Mouse (Mus musculus) MEL (cell line): ENCODE data around the gene Tppp2. TPM values are rescaled to one million over a fixed set of nuclear protein-coding genes. Genes with fewer than 3 reads are reported as not detected.
A peak's percentile ranks its signal among the peaks of the same experiment; 100 is the strongest.

Experiments
- DNase-seq: peaks from one replicate; pipeline ENCODE4 v3.0.0; 2011; ENCODE audit warnings: low read depth, low spot score
- H3K27ac ChIP-seq: 2 replicates; pipeline ENCODE4 v1.5.1; 2012; ENCODE audit warnings: low read depth, mild to moderate bottlenecking, control low read depth, low read length, moderate library complexity; ENCODE audit not compliant: control insufficient read depth
- H3K27me3 ChIP-seq, 2 experiments: fragments of 150-350 bp in 1 of 2; sonication (generic) in 1 of 2; 2 replicates each; pipeline ENCODE4 v1.6.1; 2012; ENCODE audit warnings: low read length in 2 of 2, mild to moderate bottlenecking in 2 of 2, improper control_type of control experiment in 1 of 2, moderate library complexity in 1 of 2; ENCODE audit not compliant: insufficient read depth in 2 of 2, control insufficient read depth in 1 of 2
- H3K36me3 ChIP-seq, 2 experiments: 2 replicates each; pipeline ENCODE4 v1.6.1; 2012 to 2014; ENCODE audit warnings: low read length in 2 of 2, improper control_type of control experiment in 1 of 2, inconsistent platforms in 1 of 2, mild to moderate bottlenecking in 1 of 2; ENCODE audit not compliant: insufficient read depth in 2 of 2, control insufficient read depth in 1 of 2
- H3K4me1 ChIP-seq, 2 experiments: fragments of 150-350 bp in 1 of 2; sonication (generic) in 1 of 2; 2 replicates each; pipeline ENCODE4 v1.6.1; 2012; ENCODE audit warnings: low read length in 2 of 2, improper control_type of control experiment in 1 of 2, mild to moderate bottlenecking in 1 of 2; ENCODE audit not compliant: insufficient read depth in 2 of 2, control insufficient read depth in 1 of 2
- H3K4me3 ChIP-seq, 2 experiments: fragments of 150-350 bp in 1 of 2; sonication (generic) in 1 of 2; 2 replicates each; pipeline ENCODE4 v1.5.1; 2012; ENCODE audit warnings: low read depth in 2 of 2, low read length in 2 of 2, mild to moderate bottlenecking in 2 of 2, moderate library complexity in 2 of 2, control low read depth in 1 of 2, improper control_type of control experiment in 1 of 2; ENCODE audit not compliant: control insufficient read depth in 1 of 2, insufficient read depth in 1 of 2
- H3K79me2 ChIP-seq: 2 replicates; pipeline ENCODE4 v1.6.1; 2012; ENCODE audit warnings: mild to moderate bottlenecking, low read length, moderate library complexity; ENCODE audit not compliant: control insufficient read depth, poor library complexity, insufficient read depth
- H3K9ac ChIP-seq: 2 replicates; pipeline ENCODE4 v1.6.1; 2012; ENCODE audit warnings: low read depth, mild to moderate bottlenecking, control low read depth, low read length, moderate library complexity; ENCODE audit not compliant: control insufficient read depth, poor library complexity, severe bottlenecking
- H3K9me3 ChIP-seq: fragments of 150-350 bp; sonication (generic); replicated peaks from 2 replicates; pipeline ENCODE4 v1.6.1; 2012; ENCODE audit warnings: mild to moderate bottlenecking, low read length, improper control_type of control experiment, moderate library complexity; ENCODE audit not compliant: insufficient read depth
- BHLHE40 ChIP-seq: IDR thresholded peaks from 2 replicates; pipeline ENCODE4 v1.6.1; 2012; ENCODE audit warnings: low read depth, mild to moderate bottlenecking, inconsistent platforms, low read length, improper control_type of control experiment, borderline replicate concordance
- CHD1 ChIP-seq: IDR thresholded peaks from 2 replicates; pipeline ENCODE4 v1.6.1; 2012; ENCODE audit warnings: low read depth, mild to moderate bottlenecking, inconsistent platforms, low read length, improper control_type of control experiment
- CHD2 ChIP-seq: IDR thresholded peaks from 2 replicates; pipeline ENCODE4 v1.6.1; 2011; ENCODE audit warnings: low read length, improper control_type of control experiment
- CTCF ChIP-seq, 3 experiments: IDR thresholded peaks in 2 of 3; conservative IDR thresholded peaks in 1 of 3; 2 replicates each; pipeline ENCODE4 v1.5.1; 2011 to 2012; ENCODE audit warnings: low read length in 3 of 3, low read depth in 2 of 3, mild to moderate bottlenecking in 2 of 3, improper control_type of control experiment in 1 of 3, inconsistent platforms in 1 of 3, mixed read lengths in 1 of 3, moderate library complexity in 1 of 3; ENCODE audit not compliant: control insufficient read depth in 1 of 3, insufficient read depth in 1 of 3, poor library complexity in 1 of 3, severe bottlenecking in 1 of 3
- E2F4 ChIP-seq: IDR thresholded peaks from 2 replicates; pipeline ENCODE4 v1.6.1; 2011; ENCODE audit warnings: low read depth, low read length, improper control_type of control experiment, borderline replicate concordance
- ELF1 ChIP-seq: IDR thresholded peaks from 2 replicates; pipeline ENCODE4 v1.6.1; 2014; ENCODE audit warnings: low read depth, mild to moderate bottlenecking, inconsistent platforms, low read length, improper control_type of control experiment, moderate library complexity
- GABPA ChIP-seq: IDR thresholded peaks from 2 replicates; pipeline ENCODE4 v1.6.1; 2012; ENCODE audit warnings: low read depth, mild to moderate bottlenecking, inconsistent platforms, low read length, improper control_type of control experiment, moderate library complexity
- GATA1 ChIP-seq: IDR thresholded peaks from 2 replicates; pipeline ENCODE4 v1.6.1; 2011; ENCODE audit warnings: low read depth, low read length, improper control_type of control experiment
- HCFC1 ChIP-seq: IDR thresholded peaks from 2 replicates; pipeline ENCODE4 v1.6.1; 2012; ENCODE audit warnings: low read depth, mild to moderate bottlenecking, inconsistent platforms, low read length, improper control_type of control experiment, moderate library complexity
- MAFK ChIP-seq: IDR thresholded peaks from 2 replicates; pipeline ENCODE4 v1.6.1; 2011; ENCODE audit warnings: low read depth, mild to moderate bottlenecking, low read length, improper control_type of control experiment, borderline replicate concordance
- MAX ChIP-seq: IDR thresholded peaks from 2 replicates; pipeline ENCODE4 v1.6.1; 2011; ENCODE audit warnings: low read length, improper control_type of control experiment
- MEF2A ChIP-seq: IDR thresholded peaks from 2 replicates; pipeline ENCODE4 v1.6.1; 2014; ENCODE audit warnings: low read depth, mild to moderate bottlenecking, inconsistent platforms, low read length, improper control_type of control experiment; ENCODE audit not compliant: poor library complexity, insufficient replicate concordance, severe bottlenecking; ENCODE audit errors: extremely low read depth
- MXI1 ChIP-seq: IDR thresholded peaks from 2 replicates; pipeline ENCODE4 v1.6.1; 2011; ENCODE audit warnings: mild to moderate bottlenecking, low read depth, low read length, improper control_type of control experiment
- MYB ChIP-seq: IDR thresholded peaks from 2 replicates; pipeline ENCODE4 v1.6.1; 2011; ENCODE audit warnings: mild to moderate bottlenecking, low read depth, low read length, improper control_type of control experiment
- MYC ChIP-seq: IDR thresholded peaks from 2 replicates; pipeline ENCODE4 v1.6.1; 2011; ENCODE audit warnings: low read depth, mild to moderate bottlenecking, low read length, improper control_type of control experiment, moderate library complexity
- NRF1 ChIP-seq: IDR thresholded peaks from 2 replicates; pipeline ENCODE4 v1.6.1; 2014; ENCODE audit warnings: low read depth, mild to moderate bottlenecking, inconsistent platforms, low read length, improper control_type of control experiment, moderate library complexity; ENCODE audit not compliant: poor library complexity, insufficient read depth, severe bottlenecking
- POLR2A ChIP-seq, 2 experiments: IDR thresholded peaks; 2 replicates each; pipeline ENCODE4 v1.6.1; 2011 to 2012; ENCODE audit warnings: low read length in 2 of 2, mild to moderate bottlenecking in 2 of 2, control low read depth in 1 of 2, improper control_type of control experiment in 1 of 2, low read depth in 1 of 2, moderate library complexity in 1 of 2; ENCODE audit not compliant: control insufficient read depth in 1 of 2, insufficient read depth in 1 of 2, poor library complexity in 1 of 2
- POLR2AphosphoS5 ChIP-seq: IDR thresholded peaks from 2 replicates; pipeline ENCODE4 v1.6.1; 2012; ENCODE audit warnings: low read depth, borderline replicate concordance, mild to moderate bottlenecking, inconsistent platforms, low read length, moderate library complexity, mixed read lengths
- RAD21 ChIP-seq: IDR thresholded peaks from 2 replicates; pipeline ENCODE4 v1.6.1; 2011; ENCODE audit warnings: mild to moderate bottlenecking, low read depth, low read length, improper control_type of control experiment
- RCOR1 ChIP-seq: IDR thresholded peaks from 2 replicates; pipeline ENCODE4 v1.6.1; 2012; ENCODE audit warnings: low read depth, mild to moderate bottlenecking, inconsistent platforms, low read length, improper control_type of control experiment
- SIN3A ChIP-seq: IDR thresholded peaks from 2 replicates; pipeline ENCODE4 v1.6.1; 2012; ENCODE audit warnings: low read length, improper control_type of control experiment, inconsistent platforms
- TAL1 ChIP-seq: IDR thresholded peaks from 2 replicates; pipeline ENCODE4 v1.6.1; 2012; ENCODE audit warnings: mild to moderate bottlenecking, inconsistent platforms, low read length, moderate library complexity, mixed read lengths
- TBP ChIP-seq: IDR thresholded peaks from 2 replicates; pipeline ENCODE4 v1.8.0; 2011; ENCODE audit warnings: low read depth, low read length, improper control_type of control experiment
- TCF12 ChIP-seq: IDR thresholded peaks from 2 replicates; pipeline ENCODE4 v1.6.1; 2014; ENCODE audit warnings: low read depth, mild to moderate bottlenecking, inconsistent platforms, low read length, improper control_type of control experiment, moderate library complexity
- UBTF ChIP-seq: IDR thresholded peaks from 2 replicates; pipeline ENCODE4 v1.6.1; 2012; ENCODE audit warnings: low read depth, mild to moderate bottlenecking, inconsistent platforms, low read length, improper control_type of control experiment, moderate library complexity, borderline replicate concordance; ENCODE audit not compliant: insufficient read depth
- USF1 ChIP-seq: IDR thresholded peaks from 2 replicates; pipeline ENCODE4 v1.6.1; 2014; ENCODE audit warnings: low read depth, mild to moderate bottlenecking, inconsistent platforms, low read length, improper control_type of control experiment, moderate library complexity
- USF2 ChIP-seq, 2 experiments: IDR thresholded peaks; 2 replicates each; pipeline ENCODE4 v1.6.1; 2011 to 2012; ENCODE audit warnings: improper control_type of control experiment in 2 of 2, low read length in 2 of 2, borderline replicate concordance in 1 of 2, inconsistent platforms in 1 of 2, low read depth in 1 of 2, mild to moderate bottlenecking in 1 of 2; ENCODE audit not compliant: insufficient read depth in 1 of 2
- ZC3H11A ChIP-seq: IDR thresholded peaks from 2 replicates; pipeline ENCODE4 v1.6.1; 2012; ENCODE audit warnings: low read depth, mild to moderate bottlenecking, inconsistent platforms, low read length, improper control_type of control experiment
- ZKSCAN1 ChIP-seq: IDR thresholded peaks from 2 replicates; pipeline ENCODE4 v1.6.1; 2012; ENCODE audit warnings: low read depth, mild to moderate bottlenecking, inconsistent platforms, low read length, improper control_type of control experiment, moderate library complexity
- ZMIZ1 ChIP-seq: IDR thresholded peaks from 2 replicates; pipeline ENCODE4 v1.6.1; 2012; ENCODE audit warnings: low read depth, mild to moderate bottlenecking, inconsistent platforms, low read length, improper control_type of control experiment, moderate library complexity
- ZNF384 ChIP-seq: IDR thresholded peaks from 2 replicates; pipeline ENCODE4 v1.6.1; 2012; ENCODE audit warnings: low read depth, mild to moderate bottlenecking, inconsistent platforms, low read length, improper control_type of control experiment
- polyA plus RNA-seq, 2 experiments: library from polyadenylated mRNA; stranded (reverse) in 1 of 2; unstranded in 1 of 2; fragments of >175 nt in 1 of 2; fragments of >200 nt in 1 of 2; gene quantifications; 2 replicates each; pipeline versions ENCODE4 v1.2.1 to v1.2.4; 2012; ENCODE audit warnings: low replicate concordance in 2 of 2, low read depth in 1 of 2; ENCODE audit not compliant: insufficient read length in 2 of 2, insufficient read depth in 1 of 2, missing spikeins in 1 of 2
- total RNA-seq: library from RNA; depleted of rRNA; stranded (reverse); fragments of 300-350 nt; gene quantifications from 2 replicates; pipeline ENCODE4 v1.2.3, GENCODE M21; 2012

Tppp2 gene
- total and polyA plus RNA-seq, 3 experiments, result not detected

GRCm38 (mm10) chr14:51877517-51877916 is 40.7 kb upstream of the Tppp2 start:
- H3K79me2 ChIP-seq, result no peaks in the 10 kb centered on the region
- no peaks in the 10 kb centered on the region for H3K9me3 ChIP-seq
- no peaks in the 10 kb centered on the region for H3K36me3 ChIP-seq
- DNase-seq, result no peak
- TF ChIP-seq CHD2, result no peak
- no peak for TF ChIP-seq TBP
- TF ChIP-seq MYC, result no peak
- no peak for TF ChIP-seq TAL1
- TF ChIP-seq NRF1, result no peak
- no peak for TF ChIP-seq POLR2AphosphoS5
- no peak for TF ChIP-seq HCFC1
- TF ChIP-seq SIN3A, result no peak
- TF ChIP-seq MEF2A, result no peak
- no peak for TF ChIP-seq MAFK
- no peak for TF ChIP-seq ZNF384
- no peak for TF ChIP-seq E2F4
- H3K4me1 ChIP-seq, result no peaks in the 10 kb centered on the region
- H3K27ac ChIP-seq, result no peak overlapping the region
- no peak overlapping the region for H3K9ac ChIP-seq
- no peaks in the 10 kb centered on the region; a peak in 1 of 4 replicates for H3K27me3 ChIP-seq
- no peak overlapping the region for H3K4me3 ChIP-seq

- no peaks in the 10 kb centered on the region for H3K27me3 ChIP-seq
- H3K9ac ChIP-seq, result no peak overlapping the region
- H3K4me1 ChIP-seq, result peaks cover 0 to 4% of the 10 kb centered on the region in 2 experiments; a peak in 2 of 4 replicates
- H3K36me3 ChIP-seq, result peaks cover 0 to 9% of the 10 kb centered on the region in 2 experiments; a peak in 2 of 4 replicates
- H3K9me3 ChIP-seq, result no peaks in the 10 kb centered on the region
- H3K4me3 ChIP-seq, result peak overlapping the region; percentile 21 to 86; a peak in 3 of 4 replicates
- H3K79me2 ChIP-seq, result peaks cover 3% of the 10 kb centered on the region
- H3K27ac ChIP-seq, result no peak overlapping the region
- peak; percentile 85 for DNase-seq
- TF ChIP-seq ZMIZ1 (no peak), ELF1 (no peak), ZC3H11A (no peak), BHLHE40 (no peak), MXI1 (peak; percentile 59; the same call in 1 of the 2 replicates), MEF2A (no peak), MYB (no peak), GATA1 (no peak), RCOR1 (peak; percentile 54; the same call in 1 of the 2 replicates), USF2 (IDR thresholded peaks at IDR 0.05; ENCODE audit: borderline replicate concordance in 1 of 2, insufficient read depth in 1 of 2, low read depth in 1 of 2, low read length in 2 of 2) (no peak), ZKSCAN1 (no peak), USF1 (0 out of 2 replicates have a peak, but pooled peaks have one; percentile 53), TAL1 (no peak), RAD21 (peak; percentile 51), NRF1 (no peak), TCF12 (0 out of 2 replicates have a peak, but pooled peaks have one; percentile 9), CTCF (IDR thresholded peaks at IDR 0.05 in 2 of 3, conservative IDR thresholded peaks at IDR 0.05 in 1 of 3; ENCODE audit: control insufficient read depth in 1 of 3, insufficient read depth in 1 of 3, low read depth in 2 of 3, low read length in 3 of 3, poor library complexity in 1 of 3, severe bottlenecking in 1 of 3) (peak; percentile 18 to 73 (median 40); a peak in 5 of 6 replicates), UBTF (no peak), GABPA (no peak), MAX (no peak), CHD1 (no peak), SIN3A (peak; percentile 62), POLR2A (IDR thresholded peaks at IDR 0.05; ENCODE audit: control insufficient read depth in 1 of 2, insufficient read depth in 1 of 2, low read depth in 1 of 2, low read length in 2 of 2, poor library complexity in 1 of 2) (no peak)
These were observed 34.6 kb upstream of the Tppp2 start for GRCm38 (mm10) chr14:51883527-51884030.
